Mouse (Mus musculus): ENCODE results near the gene Agbl2.

Agbl2 gene

DNA sequence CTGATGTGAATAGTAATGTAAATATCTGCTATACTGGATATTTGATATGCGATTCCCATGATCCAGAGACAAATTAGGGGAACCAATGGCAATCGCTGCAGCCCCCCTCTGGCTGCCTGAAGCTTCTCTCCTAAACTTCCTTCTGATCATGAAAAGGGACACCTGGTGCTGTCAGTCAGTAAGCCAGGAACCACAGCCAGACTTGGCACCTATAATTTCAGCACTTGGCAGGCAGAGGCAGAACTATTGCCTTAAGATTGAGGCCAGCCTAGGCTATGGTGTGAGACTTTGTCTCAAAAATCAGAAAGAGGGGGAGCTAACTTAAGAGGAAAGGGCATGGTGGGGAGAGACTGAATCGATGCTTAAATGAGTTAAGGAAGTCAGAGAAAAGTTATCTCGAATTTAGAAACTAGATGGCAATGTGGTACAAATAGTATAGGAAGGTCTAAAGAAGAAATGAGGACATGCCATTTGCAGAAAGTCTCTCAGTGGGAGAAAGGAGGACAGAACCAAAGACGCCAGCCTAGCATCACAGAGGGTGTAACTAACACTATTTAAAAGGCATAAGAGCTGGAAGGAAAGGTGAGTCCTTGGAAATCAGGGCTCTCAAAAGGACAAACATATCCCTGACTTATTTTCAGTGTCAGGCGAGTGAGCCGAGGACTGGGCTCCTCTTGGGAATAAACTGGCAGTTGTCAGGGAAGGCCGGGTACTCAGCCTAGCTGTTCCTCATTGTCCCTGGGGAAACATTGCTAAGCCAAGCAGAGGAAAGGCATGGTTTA, 88.8 kb downstream of the Agbl2 start:
- no peak for DNase-seq (ENCODE audit: low spot score)

DNA sequence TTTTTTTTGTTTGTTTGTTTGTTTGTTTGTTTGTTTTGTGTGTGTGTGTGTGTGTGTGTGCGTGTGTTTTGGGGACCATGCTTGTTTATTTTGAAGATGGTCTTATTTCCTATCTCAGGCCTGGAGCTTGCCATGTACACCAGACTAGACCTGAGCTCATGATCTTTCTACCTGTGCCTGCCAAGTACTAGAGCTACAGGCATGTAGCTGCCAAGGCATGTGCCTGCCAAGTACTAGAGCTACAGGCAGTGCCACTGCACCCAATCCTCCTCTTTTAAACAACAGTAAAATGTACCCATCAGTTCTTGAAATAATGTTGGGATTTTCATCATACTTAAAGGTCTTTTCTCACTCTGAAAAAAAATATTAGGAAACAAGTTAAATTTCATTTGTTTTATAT, 91.5 kb downstream of the Agbl2 start:
- no peak for DNase-seq (ENCODE audit: low spot score)

DNA sequence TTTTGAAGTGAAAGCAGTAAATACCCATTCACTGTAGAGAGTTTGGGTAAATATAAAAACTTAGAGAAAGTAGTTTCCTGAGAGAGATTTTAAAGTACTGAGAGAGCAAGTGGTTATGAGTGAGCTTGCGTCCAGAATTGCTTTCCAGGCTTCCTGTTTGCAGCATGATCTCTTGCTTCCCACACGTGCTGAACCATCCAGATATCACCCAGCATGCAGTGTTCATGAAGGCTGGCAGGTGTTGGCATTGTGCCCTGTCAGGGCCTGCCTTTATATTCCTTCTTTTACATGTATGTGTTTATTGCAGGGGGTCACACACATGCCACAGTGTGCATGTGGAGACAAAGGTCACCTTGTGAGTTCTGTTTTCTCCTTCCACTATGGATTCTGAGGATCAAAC, 92.7 kb downstream of the Agbl2 start:
- no peak for DNase-seq (ENCODE audit: low spot score)

- DNase-seq (ENCODE audit: low spot score), result no peak
Measured at GRCm38 (mm10) chr2:90877584-90878259, 95.2 kb downstream of the Agbl2 start.

DNA sequence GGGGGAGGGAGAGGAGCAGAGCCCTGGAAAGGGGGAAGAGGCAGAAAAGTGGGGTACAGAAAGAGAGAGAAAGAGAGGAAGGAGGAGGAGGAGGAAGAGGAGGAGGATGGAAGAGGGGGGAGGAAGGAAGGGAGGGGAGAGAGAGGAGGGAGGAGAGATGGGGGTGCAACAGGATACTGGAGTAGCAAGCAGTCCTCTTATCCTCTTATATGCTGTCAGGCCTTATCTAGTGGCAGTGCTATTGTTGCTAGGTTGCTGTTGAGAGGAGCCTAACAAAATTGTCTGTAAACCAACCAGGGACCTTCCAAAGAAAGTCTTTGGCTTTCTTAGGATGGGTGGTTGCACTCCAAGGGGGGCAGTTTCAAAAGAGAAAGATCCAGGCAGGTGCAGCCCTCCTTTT, 96.9 kb downstream of the Agbl2 start:
- no peak for DNase-seq (ENCODE audit: low spot score)

DNA sequence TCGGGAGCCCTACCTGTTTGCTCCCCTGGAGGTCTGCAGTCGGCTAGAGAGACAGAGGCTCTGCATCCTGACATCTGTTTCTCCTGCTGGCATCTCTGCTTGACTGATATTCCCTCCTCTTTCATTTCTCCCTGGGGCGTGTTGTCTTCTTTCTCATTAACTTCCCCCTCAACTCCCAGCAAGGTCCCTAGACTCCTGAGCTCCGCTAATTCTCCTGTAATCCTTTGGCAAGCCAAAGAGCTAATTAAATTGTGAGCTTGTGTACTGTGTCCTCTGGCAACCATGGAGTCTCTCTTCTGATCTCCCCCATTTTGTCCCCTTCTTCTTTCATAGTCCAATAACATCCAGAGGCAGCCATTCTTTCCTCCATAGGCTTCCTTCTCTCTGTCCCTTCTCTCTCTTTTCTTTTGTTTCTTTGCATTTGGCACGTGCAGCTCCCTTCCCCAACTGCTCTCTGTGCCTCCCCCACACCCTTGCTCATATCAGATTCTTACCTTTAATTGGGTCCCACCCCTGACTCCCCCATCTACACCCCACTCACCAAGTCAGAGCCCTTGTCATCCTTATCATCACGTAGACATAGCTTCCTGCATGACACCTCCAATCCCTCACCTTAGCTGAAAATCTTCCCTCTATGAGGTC, 97.7 kb downstream of the Agbl2 start:
- DNase-seq (ENCODE audit: low spot score), result no peak

GRCm38 (mm10) chr2:90881824-90882223, 99.3 kb downstream of the Agbl2 start:
- DNase-seq (ENCODE audit: low spot score), result no peak

All from testis, postnatal 10 days (tissue).